Mouse (Mus musculus) ES-Bruce4 (cell line): Measurements from ENCODE around the gene Pdzd2.

Source experiments
- CTCF ChIP-seq: IDR thresholded peaks from one replicate; pipeline ENCODE4 v1.8.1; 2011; ENCODE audit warnings: low read depth, low read length
- EP300 ChIP-seq: IDR thresholded peaks from 2 replicates; pipeline ENCODE4 v1.6.1; 2011; ENCODE audit warnings: low read depth, low read length; ENCODE audit not compliant: insufficient read depth
- POLR2A ChIP-seq: IDR thresholded peaks from one replicate; pipeline ENCODE4 v1.8.1; 2011; ENCODE audit warnings: low read length; ENCODE audit not compliant: insufficient read depth

GRCm38 (mm10) chr15:12678540-12679112 is 61.1 kb downstream of the Pdzd2 start:
- TF ChIP-seq POLR2A, result no peak
- TF ChIP-seq EP300, result no peak
- TF ChIP-seq CTCF, result no peak
